Mouse (Mus musculus) midbrain, embryonic 12.5 days (tissue): ENCODE measurements around the gene Kif20b. TPM values are rescaled to one million over a fixed set of nuclear protein-coding genes. Genes with fewer than 3 reads are reported as not detected.
A peak's percentile ranks its signal among the peaks of the same experiment; 100 is the strongest.

Experiments
- ATAC-seq: fragments of 200-750 bp; cut with Nextera tagmentation; 2 replicates; pipeline ENCODE4 v1.8.0; 2017; ENCODE audit warnings: low read depth, moderate TSS enrichment, moderate library complexity; ENCODE audit not compliant: low FRiP score
- H3K27ac ChIP-seq: fragments of 300-500 bp; sonication (generic); replicated peaks from 2 replicates; pipeline ENCODE4 v1.5.1; 2016; ENCODE audit warnings: mild to moderate bottlenecking
- H3K27me3 ChIP-seq: fragments of 300-500 bp; sonication (generic); 2 replicates; pipeline ENCODE4 v1.6.1; 2016; ENCODE audit warnings: mild to moderate bottlenecking
- H3K36me3 ChIP-seq: fragments of 300-500 bp; sonication (generic); 2 replicates; pipeline ENCODE4 v1.6.1; 2016
- H3K4me1 ChIP-seq: fragments of 300-500 bp; sonication (generic); 2 replicates; pipeline ENCODE4 v1.6.1; 2016
- H3K4me2 ChIP-seq: fragments of 300-500 bp; sonication (generic); replicated peaks from 2 replicates; pipeline ENCODE4 v1.6.1; 2016; ENCODE audit warnings: mild to moderate bottlenecking, moderate library complexity
- H3K4me3 ChIP-seq: fragments of 300-500 bp; sonication (generic); 2 replicates; pipeline ENCODE4 v1.5.1; 2016; ENCODE audit warnings: mild to moderate bottlenecking
- H3K9ac ChIP-seq: fragments of 300-500 bp; sonication (generic); replicated peaks from 2 replicates; pipeline ENCODE4 v1.6.1; 2016; ENCODE audit warnings: mild to moderate bottlenecking, moderate library complexity
- H3K9me3 ChIP-seq: fragments of 300-500 bp; sonication (generic); 2 replicates; pipeline ENCODE4 v1.6.1; 2016; ENCODE audit warnings: mild to moderate bottlenecking
- WGBS: fragments of 180-500 bp; shearing (Covaris S2); methylation state at CpG from one replicate; pipeline ENCODE4 v1.1.7; 2016; 5-methylcytosine and 5-hydroxymethylcytosine counted together
- polyA plus RNA-seq: library from polyadenylated mRNA; unstranded; fragments of >200 nt; fragmentation: Nextera tagmentation; extraction: Ambion mirVana; gene quantifications from 2 replicates; pipeline ENCODE4 v1.2.1, GENCODE M21; 2016

Gene Kif20b
- 51.8 and 73.5 TPM in 2 replicates for polyA plus RNA-seq

GRCm38 (mm10) chr19:34921652-34922602, at the start of gene Kif20b:
Kif20b (plus strand) TSS chr19:34922361.
- H3K9ac ChIP-seq = peak within 1 kb of the TSS; percentile 67
- peak within 1 kb of the TSS; percentile 67 for H3K4me3 ChIP-seq
- no peaks in the 10 kb centered on the region for H3K27me3 ChIP-seq
- H3K36me3 ChIP-seq = peaks cover 11% of the 10 kb centered on the region; the same call in 1 of the 2 replicates
- H3K4me2 ChIP-seq = peak within 1 kb of the TSS; percentile 60
- peak within 1 kb of the TSS; percentile 60 for H3K27ac ChIP-seq
- peaks cover 3% of the 10 kb centered on the region; the same call in 1 of the 2 replicates for H3K4me1 ChIP-seq
- no peaks in the 10 kb centered on the region for H3K9me3 ChIP-seq
- ATAC-seq = peak; percentile 95
- under 1% methylated on average over 57 of the region's 57 CpGs for WGBS

- Histone ChIP-seq H3K4me3 (no peak overlapping the region), H3K9me3 (no peaks in the 10 kb centered on the region), H3K4me1 (peaks cover 21% of the 10 kb centered on the region), H3K36me3 (no peaks in the 10 kb centered on the region), H3K9ac (no peak overlapping the region), H3K4me2 (no peak overlapping the region), H3K27ac (no peak overlapping the region), H3K27me3 (no peaks in the 10 kb centered on the region)
- whole genome bisulfite sequencing = 74% methylated on average over 7 of the region's 7 CpGs
- ATAC-seq = no peak
These were observed 45.5 kb upstream of the Kif20b start for GRCm38 (mm10) chr19:34876676-34877075.

GRCm38 (mm10) chr19:34877898-34878602, 44.1 kb upstream of the Kif20b start:
- Histone ChIP-seq H3K27ac (peak overlapping the region; percentile 98), H3K36me3 (no peaks in the 10 kb centered on the region), H3K9ac (peak overlapping the region; percentile 93), H3K27me3 (no peaks in the 10 kb centered on the region), H3K9me3 (no peaks in the 10 kb centered on the region), H3K4me3 (peak overlapping the region; percentile 88), H3K4me2 (peak overlapping the region; percentile 78), H3K4me1 (peaks cover 21% of the 10 kb centered on the region)
- WGBS = under 1% methylated on average over 41 of the region's 45 CpGs
- ATAC-seq = peak; percentile 94

DNA sequence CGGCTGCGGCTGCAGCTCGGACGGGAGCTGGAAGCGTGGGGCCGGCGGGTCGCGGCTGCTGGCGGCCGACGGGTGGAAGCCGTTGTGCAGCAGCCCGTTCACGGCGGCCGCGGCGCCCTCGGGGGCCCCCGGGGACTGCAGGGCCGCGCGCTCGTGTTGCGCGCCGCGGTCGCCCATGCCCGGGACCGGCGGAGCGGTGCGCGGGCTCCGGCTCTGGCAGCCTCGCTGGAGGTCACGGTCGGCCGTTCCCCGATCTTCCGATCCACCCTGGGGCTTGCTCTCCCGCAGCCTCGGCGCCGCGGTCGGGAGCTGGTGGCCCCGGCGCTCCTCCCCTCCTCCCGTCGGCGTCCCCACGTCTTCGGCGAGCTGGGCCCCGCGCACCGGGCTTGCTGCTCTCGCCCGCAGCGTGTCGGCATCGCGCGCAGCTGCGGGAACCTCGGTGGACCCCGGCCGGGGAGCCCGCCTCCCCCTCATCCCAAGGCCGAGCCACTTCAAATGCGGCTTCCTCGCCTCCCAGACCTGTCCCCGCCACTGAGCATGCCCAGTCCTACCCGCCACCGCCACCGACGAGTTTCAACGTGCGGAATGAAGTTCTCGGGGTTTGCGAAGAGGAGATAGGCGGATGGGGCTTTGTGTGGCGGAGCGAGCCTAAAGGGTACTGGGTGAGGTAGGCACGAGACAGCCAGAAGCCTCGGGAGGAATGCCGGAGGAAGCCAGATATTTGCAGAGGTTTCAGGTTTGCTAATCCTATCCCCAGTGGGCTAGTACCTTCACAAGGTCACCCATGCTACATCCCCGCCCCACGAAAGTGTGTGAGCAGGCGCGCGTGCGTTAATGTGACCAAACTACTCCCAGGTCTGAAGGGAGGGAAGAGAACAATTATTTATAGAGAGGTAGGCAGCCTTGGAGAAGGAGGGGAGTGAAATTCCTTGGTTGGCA, 43.3 kb upstream of the Kif20b start, which contains the start of gene Pank1:
Gene Pank1 (minus strand): TSS at position 853 of the 939 bp plus-strand sequence.
- H3K4me3 ChIP-seq = peak within 1 kb of the TSS; percentile 88
- WGBS = under 1% methylated on average over 65 of the region's 96 CpGs
- H3K36me3 ChIP-seq = no peaks in the 10 kb centered on the region
- peak within 1 kb of the TSS; percentile 78 for H3K4me2 ChIP-seq
- peak within 1 kb of the TSS; percentile 93 for H3K9ac ChIP-seq
- no peaks in the 10 kb centered on the region for H3K9me3 ChIP-seq
- ATAC-seq = peak; percentile 75
- H3K27me3 ChIP-seq = no peaks in the 10 kb centered on the region
- H3K27ac ChIP-seq = peak within 1 kb of the TSS; percentile 98
- peaks cover 21% of the 10 kb centered on the region for H3K4me1 ChIP-seq

- Histone ChIP-seq H3K36me3 (no peaks in the 10 kb centered on the region), H3K9me3 (no peaks in the 10 kb centered on the region), H3K4me3 (peak overlapping the region; percentile 88), H3K9ac (peak overlapping the region; percentile 93), H3K4me1 (peaks cover 21% of the 10 kb centered on the region), H3K27ac (peak overlapping the region; percentile 98), H3K4me2 (peak overlapping the region; percentile 78), H3K27me3 (no peaks in the 10 kb centered on the region)
- WGBS = 25% methylated on average over 6 of the region's 6 CpGs
- ATAC-seq = no peak
These were observed 42.5 kb upstream of the Kif20b start for GRCm38 (mm10) chr19:34879624-34880023.

DNA sequence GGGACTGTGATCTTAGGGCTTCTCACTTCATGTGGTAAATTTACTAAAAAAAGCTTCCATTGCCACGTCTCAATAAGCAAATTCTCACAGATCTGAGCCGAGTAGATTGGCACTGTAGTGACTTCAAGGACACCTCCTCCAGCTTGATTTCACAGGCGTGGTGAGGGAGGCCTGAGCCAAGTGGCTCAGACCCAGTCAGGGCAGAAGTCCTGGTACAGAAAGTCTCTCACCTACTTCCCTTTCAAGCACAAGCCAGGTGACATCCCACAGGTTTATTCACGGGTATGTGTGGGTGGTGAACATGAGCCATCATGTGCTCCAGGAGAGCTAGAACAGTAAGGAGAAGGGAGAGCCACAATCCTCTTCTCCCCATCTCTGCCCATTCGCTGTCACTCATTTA, 41.0 kb upstream of the Kif20b start:
- WGBS = 81% methylated on average over 5 of the region's 5 CpGs
- H3K36me3 ChIP-seq = no peaks in the 10 kb centered on the region
- no peaks in the 10 kb centered on the region for H3K9me3 ChIP-seq
- no peak overlapping the region for H3K4me2 ChIP-seq
- no peak overlapping the region for H3K9ac ChIP-seq
- H3K4me1 ChIP-seq = peaks cover 21% of the 10 kb centered on the region
- ATAC-seq = no peak
- H3K27ac ChIP-seq = no peak overlapping the region
- no peak overlapping the region for H3K4me3 ChIP-seq
- no peaks in the 10 kb centered on the region for H3K27me3 ChIP-seq

DNA sequence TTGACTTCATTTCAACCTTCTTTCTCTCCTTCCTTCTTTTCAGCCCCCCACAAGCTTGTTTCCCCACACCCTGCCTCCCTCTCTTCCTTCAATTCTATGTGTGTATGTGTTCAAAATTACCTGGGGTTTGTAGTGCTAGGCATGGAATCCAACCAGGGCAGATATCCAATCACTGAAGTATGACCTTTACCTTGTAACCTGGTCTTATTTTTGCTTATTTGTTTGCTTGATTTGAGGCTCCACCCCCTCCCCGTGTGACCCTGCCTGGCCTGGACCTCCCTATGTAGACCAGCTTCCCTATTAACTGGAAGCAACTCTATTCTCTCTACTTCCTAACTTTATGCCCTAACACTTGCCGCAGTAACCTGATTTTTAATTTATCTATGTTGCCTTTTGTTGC, 39.7 kb upstream of the Kif20b start:
- no peak for ATAC-seq
- H3K36me3 ChIP-seq = no peaks in the 10 kb centered on the region
- H3K9ac ChIP-seq = no peak overlapping the region
- H3K27ac ChIP-seq = no peak overlapping the region
- WGBS = 86% methylated on average over 2 of the region's 2 CpGs
- H3K4me2 ChIP-seq = no peak overlapping the region
- H3K9me3 ChIP-seq = no peaks in the 10 kb centered on the region
- H3K4me1 ChIP-seq = peaks cover 15% of the 10 kb centered on the region
- no peak overlapping the region for H3K4me3 ChIP-seq
- H3K27me3 ChIP-seq = no peaks in the 10 kb centered on the region

DNA sequence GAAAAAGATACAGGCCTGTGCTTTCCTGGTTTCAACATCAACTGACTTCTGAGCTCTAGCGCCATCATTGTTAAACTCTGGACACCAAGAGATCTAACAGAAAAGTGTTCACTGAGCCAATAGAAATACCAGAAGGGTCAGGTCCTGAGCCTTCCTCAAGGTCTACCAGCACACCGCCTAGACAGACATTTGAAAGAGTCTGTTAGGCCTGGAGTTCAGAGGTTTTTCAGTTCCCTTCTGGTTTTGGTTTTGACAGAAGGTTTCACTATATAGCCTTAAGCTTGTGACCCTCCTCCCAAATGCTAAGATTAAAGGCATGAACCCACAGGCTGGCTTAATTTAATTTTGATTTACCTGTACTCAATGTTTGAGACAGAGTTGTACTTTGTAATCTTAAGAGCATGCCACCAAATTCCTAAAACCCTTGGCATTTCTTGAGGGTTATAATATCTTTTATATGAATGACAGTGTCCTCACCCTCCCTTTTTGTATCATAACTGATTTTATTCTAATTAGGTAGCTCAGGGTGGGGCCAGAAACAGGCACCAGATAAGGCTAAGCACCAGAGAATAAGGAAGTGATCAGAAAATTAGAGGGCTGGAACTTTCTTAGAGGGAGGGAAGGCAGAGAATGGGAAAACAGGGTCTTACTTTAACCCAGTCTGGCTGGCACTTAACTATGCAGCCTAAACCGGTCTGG, 38.5 kb upstream of the Kif20b start:
- H3K27ac ChIP-seq = no peak overlapping the region
- WGBS = 86% methylated on average over 3 of the region's 3 CpGs
- no peak overlapping the region for H3K4me2 ChIP-seq
- H3K9me3 ChIP-seq = no peaks in the 10 kb centered on the region
- H3K36me3 ChIP-seq = no peaks in the 10 kb centered on the region
- H3K4me3 ChIP-seq = no peak overlapping the region
- no peak overlapping the region for H3K9ac ChIP-seq
- ATAC-seq = no peak
- H3K4me1 ChIP-seq = peaks cover 11% of the 10 kb centered on the region
- H3K27me3 ChIP-seq = no peaks in the 10 kb centered on the region

GRCm38 (mm10) chr19:34886324-34886723, 35.8 kb upstream of the Kif20b start:
- 89% methylated on average over 4 of the region's 4 CpGs for WGBS
- H3K4me1 ChIP-seq = no peaks in the 10 kb centered on the region
- H3K9ac ChIP-seq = no peak overlapping the region
- no peak overlapping the region for H3K27ac ChIP-seq
- H3K4me3 ChIP-seq = no peak overlapping the region
- H3K36me3 ChIP-seq = no peaks in the 10 kb centered on the region
- H3K9me3 ChIP-seq = no peaks in the 10 kb centered on the region
- ATAC-seq = no peak
- no peaks in the 10 kb centered on the region for H3K27me3 ChIP-seq
- H3K4me2 ChIP-seq = no peak overlapping the region

DNA sequence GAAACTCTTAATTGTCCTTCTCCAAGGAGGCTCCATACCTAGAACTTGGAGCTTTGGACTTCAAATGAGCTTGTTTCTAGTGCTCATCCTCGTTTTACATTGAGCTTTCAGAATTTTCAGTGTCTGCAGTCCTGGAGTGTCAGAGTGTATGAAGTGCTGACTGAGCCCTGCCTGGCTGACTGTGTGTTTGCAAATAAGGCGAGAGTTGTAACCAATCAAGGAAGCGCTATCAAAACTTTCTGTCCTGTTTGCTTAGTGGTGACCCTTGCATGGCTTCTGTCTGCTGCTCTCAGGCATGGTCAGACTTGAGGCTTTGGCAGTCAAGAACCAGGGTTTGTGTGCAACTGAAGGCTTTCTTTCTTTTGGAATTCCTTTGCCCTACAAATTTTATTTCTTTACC, 31.2 kb upstream of the Kif20b start:
- H3K4me3 ChIP-seq = no peak overlapping the region
- H3K4me2 ChIP-seq = no peak overlapping the region

DNA sequence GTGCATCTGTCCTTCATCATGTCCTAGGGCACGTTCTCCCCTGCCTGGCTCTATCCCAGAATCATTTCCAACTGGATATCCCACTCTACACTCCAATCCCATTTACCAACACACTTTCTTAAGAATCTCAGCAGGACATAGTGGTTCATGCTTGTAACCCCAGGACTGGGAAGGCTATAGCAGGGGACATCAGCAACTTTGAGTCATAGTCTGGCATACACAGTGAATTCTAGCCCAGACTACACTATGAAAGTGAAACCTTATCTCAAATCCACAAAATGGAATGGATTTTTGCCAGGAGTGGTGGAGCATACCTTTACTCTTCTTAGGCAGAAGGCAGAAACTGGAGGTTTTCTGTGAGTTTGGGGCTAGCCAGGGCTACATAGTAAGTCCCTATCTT, 30.6 kb upstream of the Kif20b start:
- H3K36me3 ChIP-seq = no peaks in the 10 kb centered on the region
- 90% methylated on average over 1 of the region's 1 CpGs for WGBS
- H3K27ac ChIP-seq = no peak overlapping the region

More for the DNA sequence above, 31.2 kb upstream of the Kif20b start:
- 70% methylated on average over 3 of the region's 3 CpGs for WGBS
- Histone ChIP-seq H3K9ac (no peak overlapping the region), H3K9me3 (no peaks in the 10 kb centered on the region), H3K27ac (no peak overlapping the region), H3K4me1 (no peaks in the 10 kb centered on the region), H3K36me3 (no peaks in the 10 kb centered on the region), H3K27me3 (no peaks in the 10 kb centered on the region)
- ATAC-seq = no peak

More for the DNA sequence above, 30.6 kb upstream of the Kif20b start:
- H3K4me2 ChIP-seq = no peak overlapping the region
- no peak overlapping the region for H3K4me3 ChIP-seq
- no peaks in the 10 kb centered on the region for H3K9me3 ChIP-seq
- H3K4me1 ChIP-seq = no peaks in the 10 kb centered on the region
- ATAC-seq = no peak
- H3K27me3 ChIP-seq = no peaks in the 10 kb centered on the region
- no peak overlapping the region for H3K9ac ChIP-seq
